Mouse (Mus musculus) frontal cortex, postnatal 25 days (tissue): ENCODE data around the gene Gm4871.
"Not testable (repeated sequence)": the region's sequence is repeated elsewhere in the genome, so short reads cannot be mapped to it uniquely, and the experiment has no call there.

Experiments
- DNase-seq, 2 experiments: peaks; one replicate each; pipeline ENCODE4 v3.0.0; 2022; ENCODE audit warnings: low spot score in 2 of 2

The Gm4871 gene

GRCm38 (mm10) chr5:145032391-145032790 lies at the start of gene Gm4871:
TSS of gene Gm4871 (minus strand) at chr5:145032754.
- not testable (repeated sequence) for DNase-seq

DNA sequence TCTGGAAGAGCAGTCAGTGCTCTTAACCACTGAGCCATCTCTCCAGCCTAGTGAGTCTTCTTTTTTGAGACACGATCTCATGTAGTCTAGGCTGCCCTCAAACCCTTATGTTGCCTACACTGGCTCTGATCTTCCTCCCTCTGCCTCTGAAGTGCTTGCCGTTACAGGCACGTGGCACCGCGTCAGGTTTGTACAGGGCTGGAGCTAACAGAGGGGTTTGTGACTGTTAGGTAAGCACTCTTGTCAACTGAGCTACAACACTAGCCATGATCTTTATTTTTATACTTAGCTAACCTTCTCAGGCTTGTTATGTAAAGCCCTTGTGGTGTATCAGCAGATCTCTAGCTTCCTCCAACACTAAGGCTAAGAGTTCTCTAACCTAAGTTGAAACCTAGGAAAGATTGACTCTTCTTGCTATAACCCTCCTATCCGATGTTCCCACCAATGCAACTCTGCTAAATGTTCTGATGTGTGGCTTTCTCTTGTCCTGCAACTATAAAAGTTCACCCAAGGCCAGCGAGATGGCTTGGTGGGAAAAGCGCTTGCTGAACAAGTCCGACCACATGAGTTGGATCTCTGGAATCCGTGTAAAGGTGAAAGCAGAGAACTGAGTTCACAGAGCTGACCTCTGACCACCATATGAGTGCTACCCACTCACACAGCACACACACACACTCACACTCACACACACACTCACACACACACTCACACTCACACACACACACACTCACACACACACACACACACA lies 49.5 kb upstream of the Gm4871 start:
- no peak for DNase-seq

DNA sequence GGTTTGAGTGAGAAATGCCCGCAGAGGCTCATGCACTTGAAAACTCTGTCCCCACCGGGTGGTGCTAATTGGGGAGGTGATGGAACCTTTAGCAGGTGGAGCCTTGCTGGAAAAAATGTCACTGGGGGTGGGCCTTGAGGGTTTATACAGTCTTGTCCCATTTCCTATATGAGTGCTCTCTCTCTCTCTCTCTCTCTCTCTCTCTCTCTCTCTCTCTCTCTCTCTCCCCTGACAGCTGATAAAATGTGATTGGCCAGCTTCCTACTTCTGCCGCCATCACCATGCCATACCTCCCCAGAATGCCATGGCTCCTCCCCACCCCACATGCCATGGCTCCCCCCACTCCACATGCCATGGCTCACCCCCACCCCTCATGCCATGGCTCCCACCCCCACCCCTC lies 42.5 kb upstream of the Gm4871 start:
- no peak for DNase-seq

DNA sequence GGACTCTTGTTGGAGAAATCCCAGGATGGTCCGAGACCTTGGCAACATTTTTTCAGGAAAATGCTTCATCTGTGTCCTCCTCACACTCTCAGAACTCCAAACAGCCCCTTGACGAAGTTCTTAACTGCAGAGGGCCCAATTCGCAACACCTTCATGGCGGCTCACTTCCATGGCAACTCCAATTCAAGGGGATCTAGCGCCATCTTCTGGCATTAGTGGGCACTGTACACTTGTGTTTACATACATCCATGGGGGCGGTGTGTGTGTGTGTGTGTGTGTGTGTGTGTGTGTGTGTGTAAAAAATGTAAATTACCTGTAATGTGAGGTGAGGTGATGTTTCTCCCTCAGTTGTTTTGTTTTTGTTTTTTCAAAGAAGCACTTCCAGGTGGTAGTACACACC lies 38.8 kb upstream of the Gm4871 start:
- DNase-seq = no peak

GRCm38 (mm10) chr5:145069707-145070106 lies 37.2 kb upstream of the Gm4871 start:
- peak; percentile 51 to 80 for DNase-seq

- no peak for DNase-seq
Measured at GRCm38 (mm10) chr5:145068863-145069262, 36.3 kb upstream of the Gm4871 start.

DNA sequence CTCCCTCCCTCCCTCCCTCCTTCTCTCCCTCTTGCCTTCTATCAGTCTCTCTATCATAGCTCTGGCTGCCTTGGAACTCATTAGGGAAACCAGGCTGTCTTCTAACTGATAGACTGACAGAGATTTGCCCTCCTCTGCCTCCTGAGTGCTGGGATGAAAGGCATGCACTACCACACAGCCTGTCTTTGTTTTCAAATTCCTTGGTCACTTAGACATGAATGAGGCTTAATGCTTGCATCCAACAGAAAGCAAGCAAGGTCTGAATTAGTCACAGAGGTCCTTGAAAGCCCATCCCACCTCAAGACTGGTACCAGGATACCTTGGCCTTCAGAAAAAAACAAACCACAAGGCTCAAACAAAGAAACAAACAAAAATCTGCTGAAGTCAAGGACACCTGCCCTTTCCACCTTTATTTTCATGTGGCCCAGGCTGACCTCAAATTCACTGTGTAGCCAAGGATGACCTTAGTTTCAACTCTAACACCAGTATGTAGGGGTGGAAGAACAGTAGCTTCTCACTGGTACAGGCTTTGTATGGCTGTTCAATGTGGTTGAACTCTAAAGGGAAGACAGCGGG lies 32.3 kb upstream of the Gm4871 start:
- no peak for DNase-seq

DNA sequence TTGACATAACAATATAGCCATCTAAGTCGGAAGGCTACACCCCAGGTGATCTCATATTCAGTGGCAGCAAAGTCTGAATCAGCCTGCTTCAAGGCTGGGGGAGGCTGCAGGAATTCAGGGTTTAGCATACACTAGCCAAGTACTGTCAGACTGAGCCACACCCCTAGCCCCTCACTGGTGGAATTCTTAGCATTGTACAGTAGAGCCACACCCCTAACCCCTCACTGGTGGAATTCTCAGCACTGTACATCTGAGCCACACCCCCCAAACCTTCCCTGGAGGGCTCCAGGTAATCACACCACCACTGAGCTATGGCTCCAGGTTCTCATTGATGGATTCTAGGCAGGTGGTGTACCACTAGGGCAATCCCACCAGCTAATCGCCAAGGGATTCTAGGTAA lies 27.0 kb upstream of the Gm4871 start:
- DNase-seq = no peak

DNA sequence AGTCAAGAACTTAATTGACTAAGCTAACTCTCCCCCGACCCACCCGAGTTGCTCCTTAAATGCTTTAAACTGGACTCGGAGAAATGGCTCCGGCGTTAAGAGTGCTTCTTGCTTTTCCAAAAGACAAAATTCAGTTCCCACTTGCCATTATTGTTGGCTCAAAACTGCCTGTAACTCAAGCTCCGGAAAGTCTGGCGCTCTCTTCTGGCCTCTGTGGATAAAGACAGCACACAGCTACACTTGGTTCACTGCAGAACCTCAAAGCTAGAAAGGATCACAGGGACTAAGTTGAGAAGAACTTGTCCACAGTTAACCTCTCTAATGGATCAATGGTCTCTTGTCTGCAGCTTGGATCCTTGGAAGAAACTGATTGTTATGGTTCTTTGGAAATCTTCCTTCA lies 26.2 kb upstream of the Gm4871 start:
- no peak for DNase-seq

DNA sequence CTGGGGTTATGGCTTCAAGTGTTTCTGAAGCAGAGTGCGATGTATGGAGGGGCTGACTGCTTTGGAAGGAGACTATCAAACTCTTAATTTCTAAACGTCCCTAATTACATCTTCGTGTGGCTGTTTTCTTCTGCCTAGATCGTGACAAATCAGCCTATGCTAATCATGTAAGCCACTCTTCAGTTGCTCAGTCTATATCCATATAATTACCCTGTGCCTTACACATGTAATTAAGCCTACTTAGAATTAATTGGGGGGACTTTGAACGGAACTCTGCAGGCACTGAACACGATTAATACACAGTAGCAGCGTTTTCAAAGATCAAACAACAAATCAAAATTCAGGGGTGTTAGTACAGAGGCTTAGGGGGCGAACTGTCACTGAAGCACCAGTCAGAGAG lies 25.4 kb upstream of the Gm4871 start:
- no peak for DNase-seq

DNA sequence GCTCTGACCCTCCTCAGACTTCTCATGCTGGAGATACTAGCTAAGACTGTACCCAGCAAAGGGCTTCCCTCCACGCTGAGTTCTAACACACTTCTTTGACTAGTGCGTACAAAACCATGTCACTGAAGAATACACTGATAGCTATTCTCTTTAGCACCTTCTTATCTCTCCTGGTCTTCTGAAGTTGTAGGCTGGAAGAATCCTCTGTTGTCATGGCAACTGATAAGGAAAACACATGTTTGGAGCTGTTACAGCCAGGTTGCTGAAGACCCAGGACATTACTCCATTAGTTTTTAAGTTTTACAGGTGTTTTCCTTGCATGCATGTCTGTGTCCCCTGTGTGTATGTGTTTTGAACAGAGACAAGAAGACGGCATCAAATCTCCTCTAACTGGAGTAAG lies 21.6 kb upstream of the Gm4871 start:
- DNase-seq = not testable (repeated sequence)

GRCm38 (mm10) chr5:145042690-145043089 lies 10.1 kb upstream of the Gm4871 start, which contains the start of gene 1700018F24Rik:
TSS of gene 1700018F24Rik (plus strand) at chr5:145042990.
- DNase-seq = not testable (repeated sequence)

GRCm38 (mm10) chr5:145041628-145042027 lies 9.1 kb upstream of the Gm4871 start:
- no peak for DNase-seq

GRCm38 (mm10) chr5:145030476-145030875 lies 2.1 kb downstream of the Gm4871 start:
- not testable (repeated sequence) for DNase-seq

DNA sequence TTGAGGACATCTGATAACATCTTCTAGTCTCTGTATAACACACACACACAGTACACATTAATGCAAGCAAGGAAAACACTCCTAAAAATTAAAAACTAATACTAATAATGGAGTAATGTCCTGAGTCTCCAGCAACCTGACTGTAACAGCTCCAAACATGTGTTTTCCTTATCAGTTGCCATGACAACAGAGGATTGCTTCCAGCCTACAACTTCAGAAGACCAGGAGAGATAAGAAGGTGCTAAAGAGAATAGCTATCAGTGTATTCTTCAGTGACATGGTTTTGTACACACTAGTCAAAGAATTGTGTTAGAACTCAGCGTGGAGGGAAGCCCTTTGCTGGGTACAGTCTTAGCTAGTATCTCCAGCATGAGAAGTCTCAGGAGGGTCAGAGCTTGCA lies 11.8 kb downstream of the Gm4871 start:
- not testable (repeated sequence) for DNase-seq

DNA sequence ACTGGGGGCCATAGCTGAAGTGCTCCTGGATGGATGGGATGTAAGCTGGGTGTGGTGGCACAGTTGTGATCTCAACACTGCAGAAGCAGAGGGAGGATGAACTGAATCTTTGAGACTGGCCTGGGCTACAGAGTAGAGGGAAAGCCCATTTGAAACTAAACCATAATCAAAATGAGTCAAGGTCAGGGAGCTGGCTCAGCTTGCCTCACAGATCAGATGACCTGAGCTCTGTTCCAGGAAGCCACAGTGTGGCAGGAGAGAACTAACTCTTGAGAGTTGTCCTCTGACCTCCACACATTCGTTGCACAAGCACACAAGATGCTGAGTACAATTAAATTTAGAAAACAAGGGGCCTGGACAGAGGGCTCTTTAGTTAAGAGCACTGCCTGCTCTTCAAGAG lies 12.3 kb downstream of the Gm4871 start:
- not testable (repeated sequence) for DNase-seq

DNA sequence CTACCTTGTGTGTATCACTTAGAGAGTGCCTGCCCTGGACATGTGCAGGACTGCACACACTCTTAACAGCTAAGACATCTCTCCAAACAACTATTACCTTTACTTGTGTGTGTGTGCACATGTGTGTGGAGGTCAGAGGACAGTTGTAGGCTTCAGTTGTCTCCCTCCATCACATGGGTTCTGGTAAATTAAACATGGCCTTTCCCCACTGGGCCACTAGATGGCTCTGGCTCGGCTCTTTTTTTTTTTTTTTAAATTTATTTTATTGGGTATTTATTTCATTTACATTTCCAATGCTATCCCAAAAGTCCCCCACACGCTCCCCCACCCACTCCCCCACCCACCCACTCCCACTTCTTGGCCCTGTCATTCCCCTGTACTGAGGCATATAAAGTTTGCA lies 15.8 kb downstream of the Gm4871 start:
- DNase-seq = not testable (repeated sequence)

DNA sequence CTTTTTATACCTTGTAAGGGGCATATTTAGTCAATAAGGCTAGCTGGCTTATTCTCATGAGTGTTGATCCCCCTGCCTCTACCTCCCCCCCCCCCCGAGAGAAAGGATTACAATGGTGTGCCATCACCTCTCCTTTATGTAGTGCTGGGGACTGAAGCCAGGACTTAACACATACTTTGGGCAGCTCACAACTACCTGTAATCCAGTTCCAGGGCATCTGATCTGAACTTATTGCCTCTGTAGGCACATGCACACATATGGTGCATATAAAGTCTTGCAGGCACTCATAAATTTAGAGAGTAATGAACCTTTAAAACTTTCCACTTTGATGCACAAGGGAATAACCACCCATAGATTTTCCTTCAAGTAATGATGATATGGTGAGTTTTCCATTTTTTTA lies 18.3 kb downstream of the Gm4871 start:
- DNase-seq = no peak

GRCm38 (mm10) chr5:145008878-145009659 lies 23.5 kb downstream of the Gm4871 start:
- DNase-seq = no peak

DNA sequence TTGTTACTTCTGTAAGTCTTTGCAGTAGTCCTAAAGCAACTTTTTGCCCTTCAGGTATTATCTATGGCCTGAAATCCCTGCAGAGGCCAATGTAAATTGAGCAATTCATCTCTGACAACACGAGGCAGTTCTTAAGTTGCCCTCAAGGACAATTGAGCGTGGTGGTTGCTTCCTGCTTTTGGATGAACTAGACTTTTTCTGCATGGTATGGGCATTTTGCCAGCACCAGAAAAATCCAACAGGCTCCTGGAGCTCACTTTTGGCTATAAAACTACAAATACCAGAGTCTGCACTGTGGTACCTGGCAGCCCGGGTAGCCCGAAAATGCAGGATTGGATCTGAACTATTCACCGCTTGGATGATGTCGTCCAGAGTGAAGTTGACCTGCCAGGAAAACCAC lies 27.0 kb downstream of the Gm4871 start:
- DNase-seq = no peak

- no peak for DNase-seq
Measured at GRCm38 (mm10) chr5:145004495-145004894, 28.1 kb downstream of the Gm4871 start.

- no peak for DNase-seq
Measured at GRCm38 (mm10) chr5:145003362-145003761, 29.2 kb downstream of the Gm4871 start.

- no peak for DNase-seq
Measured at GRCm38 (mm10) chr5:144998491-144998890, 34.1 kb downstream of the Gm4871 start.
